Mouse (Mus musculus) heart, postnatal 0 days (tissue): ENCODE data around the gene Tubb4a. TPM values are rescaled to one million over a fixed set of nuclear protein-coding genes. Genes with fewer than 3 reads are reported as not detected.

Experiments used
- ATAC-seq: fragments of 200-750 bp; cut with Nextera tagmentation; 2 replicates; pipeline ENCODE4 v1.8.0; 2017; ENCODE audit warnings: low read depth, moderate number of reproducible peaks, moderate library complexity; ENCODE audit not compliant: insufficient read depth
- DNase-seq: peaks from one replicate; pipeline ENCODE4 v3.0.0-alpha.2; 2016; ENCODE audit warnings: low spot score
- H3K27ac ChIP-seq: fragments of 300-500 bp; sonication (generic); 2 replicates; pipeline ENCODE4 v1.5.1; 2014; ENCODE audit warnings: low read depth, mild to moderate bottlenecking
- H3K27me3 ChIP-seq: fragments of 300-500 bp; sonication (generic); 2 replicates; pipeline ENCODE4 v1.6.1; 2014; ENCODE audit warnings: low read length, mixed read lengths; ENCODE audit not compliant: control insufficient read depth, insufficient read depth
- H3K36me3 ChIP-seq: fragments of 300-500 bp; sonication (generic); replicated peaks from 2 replicates; pipeline ENCODE4 v1.6.1; 2014; ENCODE audit warnings: low read length, mixed read lengths; ENCODE audit not compliant: control insufficient read depth, insufficient read depth
- H3K4me1 ChIP-seq: fragments of 300-500 bp; sonication (generic); 2 replicates; pipeline ENCODE4 v1.6.1; 2014; ENCODE audit warnings: antibody characterized with exemption; ENCODE audit not compliant: control insufficient read depth, insufficient read depth
- H3K4me2 ChIP-seq: fragments of 300-500 bp; sonication (generic); 2 replicates; pipeline ENCODE4 v1.6.1; 2014; ENCODE audit warnings: low read depth, mild to moderate bottlenecking, low read length, moderate library complexity
- H3K4me3 ChIP-seq: fragments of 300-500 bp; sonication (generic); 2 replicates; pipeline ENCODE4 v1.5.1; 2014; ENCODE audit warnings: low read depth, low read length
- H3K9ac ChIP-seq: fragments of 300-500 bp; sonication (generic); replicated peaks from 2 replicates; pipeline ENCODE4 v1.6.1; 2014; ENCODE audit warnings: low read depth, low read length, mixed read lengths
- H3K9me3 ChIP-seq: fragments of 300-500 bp; sonication (generic); replicated peaks from 2 replicates; pipeline ENCODE4 v1.6.1; 2016; ENCODE audit warnings: low read length; ENCODE audit not compliant: control insufficient read depth
- CTCF ChIP-seq: IDR thresholded peaks from 2 replicates; pipeline ENCODE4 v1.5.1; 2016; ENCODE audit warnings: antibody characterized with exemption, control low read depth, low read depth
- EP300 ChIP-seq: IDR thresholded peaks from 2 replicates; pipeline ENCODE4 v1.6.1; 2016; ENCODE audit warnings: antibody characterized with exemption, low read depth
- WGBS: fragments of 180-500 bp; shearing (Covaris S2); extraction: QIAGEN DNeasy Blood & Tissue Kit; methylation state at CpG from one replicate; pipeline ENCODE4 v1.1.7; 2014; 5-methylcytosine and 5-hydroxymethylcytosine counted together
- polyA plus RNA-seq: library from polyadenylated mRNA; unstranded; fragments of >200 nt; fragmentation: Nextera tagmentation; extraction: Ambion mirVana; gene quantifications from 2 replicates; pipeline ENCODE4 v1.2.1, GENCODE M21; 2015
- total RNA-seq: library from RNA; depleted of rRNA; stranded (reverse); fragments of >200 nt; gene quantifications from 2 replicates; pipeline ENCODE4 v1.2.3, GENCODE M21; 2014; ENCODE audit warnings: low replicate concordance; rRNA removed

Gene Tubb4a
- total and polyA plus RNA-seq, 2 experiments from 2014 or later, result 1.3 to 2.8 TPM

DNA sequence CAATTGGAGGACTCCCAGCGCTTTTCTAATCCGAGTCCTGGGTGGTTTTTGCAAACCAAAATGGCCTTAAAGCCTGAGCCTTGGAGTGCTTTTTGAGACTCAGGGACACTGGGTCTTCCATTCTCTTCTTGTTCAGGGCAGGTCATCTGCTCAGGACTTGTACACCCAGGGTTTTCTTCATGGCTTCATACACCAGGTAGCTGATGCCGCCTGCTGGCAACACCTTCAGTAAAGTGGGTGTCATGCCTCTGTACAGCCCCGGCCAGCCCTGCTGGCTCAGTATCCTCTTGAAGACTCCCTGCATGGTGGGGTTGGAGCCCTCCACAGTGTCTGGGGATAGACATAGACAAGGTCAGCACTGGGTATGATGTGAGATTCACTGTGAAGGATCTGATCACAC, 54.7 kb downstream of the Tubb4a start:
- Histone ChIP-seq H3K9ac (no peak overlapping the region), H3K4me1 (peaks cover 19% of the 10 kb centered on the region), H3K4me3 (no peak overlapping the region), H3K36me3 (peaks cover 10% of the 10 kb centered on the region), H3K27me3 (no peaks in the 10 kb centered on the region), H3K27ac (no peak overlapping the region), H3K9me3 (no peaks in the 10 kb centered on the region), H3K4me2 (peak overlapping the region; percentile 62; the same call in 1 of the 2 replicates)
- no peak for DNase-seq
- 93% methylated on average over 4 of the region's 4 CpGs for WGBS
- TF ChIP-seq EP300, result no peak
- no peak for TF ChIP-seq CTCF
- no peak for ATAC-seq

DNA sequence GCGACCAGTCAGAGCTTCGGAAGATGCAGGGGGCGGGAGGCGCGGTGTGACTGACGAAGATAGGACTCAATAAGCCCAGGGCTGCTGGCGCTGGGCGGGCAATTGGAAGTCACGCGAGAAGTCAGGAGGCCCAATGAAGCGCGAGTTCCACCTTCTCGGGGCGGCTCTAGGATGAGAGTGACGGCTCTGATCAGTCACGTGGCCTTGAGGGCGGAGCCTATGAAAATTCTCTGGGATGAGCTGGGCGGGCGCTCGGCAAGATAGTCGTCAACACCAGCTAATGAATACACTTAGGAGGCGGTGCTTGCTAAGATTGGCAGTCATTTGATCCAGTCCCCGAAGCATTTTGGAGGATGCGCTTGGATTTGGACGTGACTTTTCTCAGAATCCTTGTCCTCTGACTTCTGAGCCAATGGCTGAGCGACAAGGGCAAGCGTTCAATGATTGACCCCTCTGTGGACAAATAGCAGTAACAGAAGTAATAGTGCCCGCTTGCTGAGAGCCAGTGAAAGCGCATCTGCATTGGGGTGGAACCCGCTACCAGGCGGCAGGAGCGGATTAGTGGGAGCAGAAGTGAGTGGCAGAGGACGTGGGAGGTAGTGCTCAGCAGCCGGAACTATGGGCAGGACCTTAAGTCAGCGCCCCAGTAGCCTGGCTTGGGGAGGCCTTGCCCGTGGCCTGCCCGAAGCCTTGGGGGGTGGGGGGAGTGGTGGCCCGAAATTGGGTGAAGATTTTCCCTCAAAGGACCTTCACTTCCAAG, 55.7 kb downstream of the Tubb4a start:
- DNase-seq (peak; percentile 100), ATAC-seq (peak; percentile 95)
- peaks cover 19% of the 10 kb centered on the region for H3K36me3 ChIP-seq
- H3K4me2 ChIP-seq, result peak overlapping the region; percentile 62
- H3K27ac ChIP-seq, result peak overlapping the region; percentile 89
- TF ChIP-seq EP300 (no peak), CTCF (no peak)
- H3K9me3 ChIP-seq, result no peaks in the 10 kb centered on the region
- WGBS, result under 1% methylated on average over 38 of the region's 38 CpGs
- peak overlapping the region; percentile 40; the same call in 1 of the 2 replicates for H3K9ac ChIP-seq
- H3K27me3 ChIP-seq, result no peaks in the 10 kb centered on the region
- peaks cover 19% of the 10 kb centered on the region for H3K4me1 ChIP-seq
- peak overlapping the region; percentile 36 for H3K4me3 ChIP-seq

DNA sequence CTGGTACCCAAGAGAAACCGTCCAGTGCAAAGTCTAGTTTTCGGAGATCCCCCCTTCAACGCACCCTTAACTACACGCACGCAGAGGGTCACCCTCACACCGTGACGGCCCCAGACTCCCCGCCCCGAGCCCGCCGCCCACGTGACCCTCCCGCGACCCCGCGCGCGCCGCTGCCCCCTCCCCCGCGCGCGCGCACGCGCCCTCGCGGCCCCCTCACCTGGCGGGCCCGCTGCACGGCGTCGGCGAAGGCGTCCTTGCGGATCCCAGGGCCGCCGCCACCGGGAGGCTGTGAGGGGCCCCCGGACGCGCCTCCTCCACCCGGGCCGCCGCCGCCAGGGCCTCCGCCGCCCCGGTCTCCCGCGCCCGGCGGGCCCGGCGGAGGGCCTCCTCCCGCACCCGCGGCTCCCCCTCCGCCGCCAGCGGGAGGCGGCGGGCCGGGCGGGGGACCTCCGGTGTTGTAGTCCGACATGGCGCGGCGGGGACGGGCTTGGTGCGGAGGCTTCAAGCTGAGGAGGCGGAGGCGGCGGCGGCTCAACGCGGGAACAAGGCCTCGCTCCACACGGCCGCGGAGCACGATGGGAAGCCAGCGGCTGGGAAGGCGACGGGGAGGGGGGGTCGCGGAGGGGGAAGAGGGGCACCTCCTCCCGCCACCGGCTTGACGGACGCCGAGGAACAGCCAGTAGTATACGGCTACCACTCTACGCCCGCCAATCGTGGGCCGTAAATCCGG, 56.5 kb downstream of the Tubb4a start, which contains the start of gene Khsrp:
Khsrp (minus strand) TSS at position 592 of the 730 bp plus-strand sequence.
- H3K4me1 ChIP-seq, result peaks cover 19% of the 10 kb centered on the region
- H3K9me3 ChIP-seq, result no peaks in the 10 kb centered on the region
- under 1% methylated on average over 68 of the region's 99 CpGs for WGBS
- peak within 1 kb of the TSS; percentile 86 for H3K4me3 ChIP-seq
- ATAC-seq, result no peak
- H3K9ac ChIP-seq, result peak within 1 kb of the TSS; percentile 100
- DNase-seq, result peak; percentile 12
- TF ChIP-seq EP300, result no peak
- no peak for TF ChIP-seq CTCF
- peaks cover 26% of the 10 kb centered on the region for H3K36me3 ChIP-seq
- H3K27me3 ChIP-seq, result no peaks in the 10 kb centered on the region
- peak within 1 kb of the TSS; percentile 94 for H3K4me2 ChIP-seq
- H3K27ac ChIP-seq, result peak within 1 kb of the TSS; percentile 94

Other genes starting within 250 kb of the Tubb4a start
- gene Acsbg2, start 213.3 kb downstream of the Tubb4a start, total RNA-seq, result not detected in 2 replicates
- gene Acsbg2, start 213.3 kb downstream of the Tubb4a start, polyA plus RNA-seq, result 0.04 TPM in 1 of 2 replicates, not detected in the other
- gene 1700061G19Rik, start 212.3 kb downstream of the Tubb4a start, total RNA-seq, result not detected in 2 replicates
- 0.36 TPM in 2 replicates for gene 1700061G19Rik, start 212.3 kb downstream of the Tubb4a start, polyA plus RNA-seq
- 29.8 and 48.5 TPM in 2 replicates for gene Mllt1, start 152.4 kb downstream of the Tubb4a start, total RNA-seq
- 14.4 and 15.3 TPM in 2 replicates for gene Mllt1, start 152.4 kb downstream of the Tubb4a start, polyA plus RNA-seq
- gene Acer1, start 105.7 kb downstream of the Tubb4a start, total RNA-seq, result not detected in 2 replicates
- 0.05 TPM in 1 of 2 replicates, not detected in the other for gene Acer1, start 105.7 kb downstream of the Tubb4a start, polyA plus RNA-seq
- 116 and 186 TPM in 2 replicates for gene Clpp, start 97.5 kb downstream of the Tubb4a start, total RNA-seq
- gene Clpp, start 97.5 kb downstream of the Tubb4a start, polyA plus RNA-seq, result 119 and 124 TPM in 2 replicates
- gene Alkbh7, start 90.4 kb downstream of the Tubb4a start, total RNA-seq, result 85.1 and 96.2 TPM in 2 replicates
- gene Alkbh7, start 90.4 kb downstream of the Tubb4a start, polyA plus RNA-seq, result 83.8 and 89.1 TPM in 2 replicates
- not detected in 2 replicates for gene Pspn, start 87.8 kb downstream of the Tubb4a start, total RNA-seq
- 0.27 TPM in 2 replicates for gene Pspn, start 87.8 kb downstream of the Tubb4a start, polyA plus RNA-seq
- gene Gtf2f1, start 76.5 kb downstream of the Tubb4a start, total RNA-seq, result 20.7 and 22.9 TPM in 2 replicates
- 30.4 and 31.9 TPM in 2 replicates for gene Gtf2f1, start 76.5 kb downstream of the Tubb4a start, polyA plus RNA-seq
- not detected in 2 replicates for gene Gm17949, start 76.3 kb downstream of the Tubb4a start, total RNA-seq
- 0.19 and 0.45 TPM in 2 replicates for gene Gm17949, start 76.3 kb downstream of the Tubb4a start, polyA plus RNA-seq
- 40.7 and 55.0 TPM in 2 replicates for gene Khsrp, start 56.3 kb downstream of the Tubb4a start, total RNA-seq
- 16.0 and 18.2 TPM in 2 replicates for gene Khsrp, start 56.3 kb downstream of the Tubb4a start, polyA plus RNA-seq
- gene Slc25a41, start 46.1 kb downstream of the Tubb4a start, total RNA-seq, result not detected in 2 replicates
- gene Slc25a41, start 46.1 kb downstream of the Tubb4a start, polyA plus RNA-seq, result not detected in 2 replicates
- gene Crb3, start 28.7 kb downstream of the Tubb4a start, total RNA-seq, result 1.7 TPM in 1 of 2 replicates, not detected in the other
- gene Crb3, start 28.7 kb downstream of the Tubb4a start, polyA plus RNA-seq, result 0.66 and 0.77 TPM in 2 replicates
- gene Slc25a23, start 27.9 kb downstream of the Tubb4a start, total RNA-seq, result 43.9 and 47.5 TPM in 2 replicates
- 12.3 and 13.3 TPM in 2 replicates for gene Slc25a23, start 27.9 kb downstream of the Tubb4a start, polyA plus RNA-seq
- gene Dennd1c, start 9.3 kb downstream of the Tubb4a start, total RNA-seq, result 0.43 and 2.1 TPM in 2 replicates
- gene Dennd1c, start 9.3 kb downstream of the Tubb4a start, polyA plus RNA-seq, result 0.70 and 0.96 TPM in 2 replicates
- 0.27 and 0.84 TPM in 2 replicates for gene Tnfsf9, start 17.5 kb upstream of the Tubb4a start, total RNA-seq
- 0.93 and 1.1 TPM in 2 replicates for gene Tnfsf9, start 17.5 kb upstream of the Tubb4a start, polyA plus RNA-seq
- gene Cd70, start 62.0 kb upstream of the Tubb4a start, total RNA-seq, result not detected in 2 replicates
- not detected in 2 replicates for gene Cd70, start 62.0 kb upstream of the Tubb4a start, polyA plus RNA-seq
- gene Tnfsf14, start 106.4 kb upstream of the Tubb4a start, total RNA-seq, result not detected in 2 replicates
- not detected in 2 replicates for gene Tnfsf14, start 106.4 kb upstream of the Tubb4a start, polyA plus RNA-seq
- gene C3, start 140.4 kb upstream of the Tubb4a start, total RNA-seq, result 32.5 and 41.7 TPM in 2 replicates
- 23.4 and 25.6 TPM in 2 replicates for gene C3, start 140.4 kb upstream of the Tubb4a start, polyA plus RNA-seq
- gene Gpr108, start 160.7 kb upstream of the Tubb4a start, total RNA-seq, result 30.1 and 41.2 TPM in 2 replicates
- gene Gpr108, start 160.7 kb upstream of the Tubb4a start, polyA plus RNA-seq, result 23.3 and 24.5 TPM in 2 replicates
- 26.6 and 28.7 TPM in 2 replicates for gene Trip10, start 161.7 kb upstream of the Tubb4a start, total RNA-seq
- 32.3 and 32.4 TPM in 2 replicates for gene Trip10, start 161.7 kb upstream of the Tubb4a start, polyA plus RNA-seq
- 2.6 and 2.7 TPM in 2 replicates for gene Vav1, start 191.3 kb upstream of the Tubb4a start, total RNA-seq
- gene Vav1, start 191.3 kb upstream of the Tubb4a start, polyA plus RNA-seq, result 1.0 TPM in 2 replicates